Mouse (Mus musculus) hindbrain, postnatal 0 days (tissue): Measurements from ENCODE around the gene Phf12. TPM values are rescaled to one million over a fixed set of nuclear protein-coding genes. Genes with fewer than 3 reads are reported as not detected.

Source experiments
- ATAC-seq: fragments of 200-750 bp; cut with Nextera tagmentation; 2 replicates; pipeline ENCODE4 v1.8.0; 2017; ENCODE audit warnings: mild to moderate bottlenecking, moderate TSS enrichment, moderate library complexity
- DNase-seq: peaks from one replicate; pipeline ENCODE4 v3.0.0-alpha.2; 2015; ENCODE audit warnings: low spot score
- H3K27ac ChIP-seq: fragments of 300-500 bp; sonication (generic); 2 replicates; pipeline ENCODE4 v1.5.1; 2014; ENCODE audit warnings: mild to moderate bottlenecking
- H3K27me3 ChIP-seq: fragments of 300-500 bp; sonication (generic); 2 replicates; pipeline ENCODE4 v1.6.1; 2014; ENCODE audit warnings: low read length, mixed read lengths; ENCODE audit not compliant: insufficient read depth
- H3K36me3 ChIP-seq: fragments of 300-500 bp; sonication (generic); 2 replicates; pipeline ENCODE4 v1.6.1; 2014; ENCODE audit warnings: low read length, mixed read lengths; ENCODE audit not compliant: insufficient read depth
- H3K4me1 ChIP-seq: fragments of 300-500 bp; sonication (generic); 2 replicates; pipeline ENCODE4 v1.6.1; 2014; ENCODE audit warnings: antibody characterized with exemption, low read length, mixed read lengths; ENCODE audit not compliant: insufficient read depth
- H3K4me2 ChIP-seq: fragments of 300-500 bp; sonication (generic); 2 replicates; pipeline ENCODE4 v1.6.1; 2014; ENCODE audit warnings: low read depth, mild to moderate bottlenecking, low read length, moderate library complexity, mixed read lengths
- H3K4me3 ChIP-seq: fragments of 300-500 bp; sonication (generic); 2 replicates; pipeline ENCODE4 v1.5.1; 2014; ENCODE audit warnings: low read length
- H3K9ac ChIP-seq: fragments of 300-500 bp; sonication (generic); replicated peaks from 2 replicates; pipeline ENCODE4 v1.6.1; 2014; ENCODE audit warnings: mild to moderate bottlenecking, low read length, moderate library complexity, mixed read lengths
- H3K9me3 ChIP-seq: fragments of 300-500 bp; sonication (generic); 2 replicates; pipeline ENCODE4 v1.6.1; 2016; ENCODE audit warnings: low read length, mixed read lengths
- CTCF ChIP-seq: IDR thresholded peaks from 2 replicates; pipeline ENCODE4 v1.5.1; 2016; ENCODE audit warnings: antibody characterized with exemption, control low read depth, low read depth
- WGBS: fragments of 180-500 bp; shearing (Covaris S2); extraction: QIAGEN DNeasy Blood & Tissue Kit; methylation state at CpG from one replicate; pipeline ENCODE4 v1.1.7; 2014; 5-methylcytosine and 5-hydroxymethylcytosine counted together
- polyA plus RNA-seq: library from polyadenylated mRNA; unstranded; fragments of >200 nt; fragmentation: Nextera tagmentation; extraction: Ambion mirVana; gene quantifications from 2 replicates; pipeline ENCODE4 v1.2.1, GENCODE M21; 2015
- total RNA-seq: library from RNA; depleted of rRNA; stranded (reverse); fragments of >200 nt; gene quantifications from 2 replicates; pipeline ENCODE4 v1.2.3, GENCODE M21; 2014

The Phf12 gene
- total and polyA plus RNA-seq, 2 experiments from 2014 or later, result 8.3 to 31.9 TPM

DNA sequence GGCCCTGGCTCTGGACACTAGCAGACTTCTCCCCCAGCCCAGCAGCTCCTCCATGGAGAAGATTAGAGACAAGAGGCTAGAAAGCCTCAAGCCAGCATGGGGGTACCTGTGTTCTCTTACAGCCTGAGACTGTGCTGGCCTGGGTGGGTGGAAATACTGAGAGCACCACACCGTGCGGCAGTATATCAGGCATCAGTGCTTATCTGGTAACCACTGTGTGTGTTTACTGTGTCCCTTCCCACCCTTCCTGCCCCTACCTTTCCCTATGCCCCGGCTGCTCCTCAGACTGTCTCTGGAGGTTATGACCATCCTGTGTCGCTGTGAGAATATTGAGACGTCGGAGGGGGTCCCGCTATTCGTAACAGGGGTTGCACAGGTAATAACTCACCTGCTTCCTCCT lies 70.5 kb downstream of the Phf12 start:
- no peak for TF ChIP-seq CTCF
- ATAC-seq (no peak), DNase-seq (no peak)
- H3K4me3 ChIP-seq, result no peak overlapping the region
- H3K4me2 ChIP-seq, result no peak overlapping the region
- H3K27ac ChIP-seq, result no peak overlapping the region
- 92% methylated on average over 8 of the region's 8 CpGs for WGBS
- H3K9ac ChIP-seq, result no peak overlapping the region
- H3K36me3 ChIP-seq, result peaks cover 49% of the 10 kb centered on the region
- no peaks in the 10 kb centered on the region for H3K9me3 ChIP-seq
- H3K27me3 ChIP-seq, result no peaks in the 10 kb centered on the region
- H3K4me1 ChIP-seq, result no peaks in the 10 kb centered on the region

GRCm38 (mm10) chr11:78056946-78057345 lies 74.4 kb downstream of the Phf12 start:
- H3K9ac ChIP-seq, result no peak overlapping the region

DNA sequence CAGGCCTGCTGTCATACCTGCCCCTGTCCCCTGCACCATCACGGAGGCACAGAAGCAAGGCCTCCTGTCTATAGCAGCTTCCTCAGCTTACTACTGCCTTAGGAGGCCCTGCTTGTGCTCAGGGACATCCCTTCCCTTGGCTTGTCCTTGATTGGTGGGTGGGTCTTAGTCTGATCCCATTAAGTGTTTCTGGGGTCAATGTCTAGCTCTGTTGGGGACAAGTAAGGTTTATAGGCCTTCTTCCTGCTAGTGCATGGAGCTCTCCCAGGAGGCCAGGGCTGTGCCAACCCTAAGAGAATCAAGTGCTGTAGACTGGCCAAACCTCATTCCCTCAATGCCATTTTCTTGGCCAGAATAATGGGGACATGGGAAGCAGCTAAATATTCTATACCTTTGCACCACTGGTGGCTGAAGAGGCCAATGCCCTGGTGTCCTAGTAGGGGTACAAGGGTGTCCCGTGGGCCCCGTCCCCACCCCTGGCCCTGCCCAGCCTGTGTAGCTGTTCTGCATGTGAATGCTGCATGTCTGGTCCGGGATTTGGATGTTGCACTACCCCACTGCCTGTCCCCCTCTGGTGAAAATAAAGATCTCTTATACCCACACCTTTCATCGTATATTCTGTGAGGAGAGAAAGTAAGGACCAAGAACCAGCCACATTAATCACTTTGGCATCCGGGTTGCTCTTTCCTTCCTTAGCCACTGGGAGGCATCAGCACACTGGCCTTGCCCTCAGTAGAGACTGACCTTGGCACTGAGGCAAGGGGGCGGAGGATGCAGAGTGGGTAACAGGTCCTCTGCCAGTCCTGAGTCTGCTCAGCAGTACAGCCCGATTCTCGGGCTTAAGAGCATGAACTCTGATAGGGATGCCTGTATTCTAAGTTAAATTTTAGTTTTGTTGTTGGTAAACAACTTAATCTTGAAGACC lies 77.5 kb downstream of the Phf12 start:
- no peak overlapping the region for H3K9ac ChIP-seq
- H3K27ac ChIP-seq, result no peak overlapping the region
- H3K9me3 ChIP-seq, result no peaks in the 10 kb centered on the region
- H3K27me3 ChIP-seq, result no peaks in the 10 kb centered on the region
- DNase-seq (peak; percentile 89), ATAC-seq (peak; percentile 90)
- peaks cover 36% of the 10 kb centered on the region; the same call in 1 of the 2 replicates for H3K36me3 ChIP-seq
- 48% methylated on average over 9 of the region's 9 CpGs for WGBS
- H3K4me2 ChIP-seq, result no peak overlapping the region
- TF ChIP-seq CTCF, result peak; percentile 92
- no peaks in the 10 kb centered on the region for H3K4me1 ChIP-seq
- H3K4me3 ChIP-seq, result no peak overlapping the region

More at GRCm38 (mm10) chr11:78056946-78057345, 74.4 kb downstream of the Phf12 start:
- no peak for TF ChIP-seq CTCF
- WGBS, result 65% methylated on average over 8 of the region's 8 CpGs
- Histone ChIP-seq H3K4me3 (no peak overlapping the region), H3K4me1 (no peaks in the 10 kb centered on the region), H3K4me2 (no peak overlapping the region), H3K9me3 (no peaks in the 10 kb centered on the region), H3K27me3 (no peaks in the 10 kb centered on the region), H3K36me3 (peaks cover 54% of the 10 kb centered on the region), H3K27ac (no peak overlapping the region)
- ATAC-seq (no peak), DNase-seq (no peak)

DNA sequence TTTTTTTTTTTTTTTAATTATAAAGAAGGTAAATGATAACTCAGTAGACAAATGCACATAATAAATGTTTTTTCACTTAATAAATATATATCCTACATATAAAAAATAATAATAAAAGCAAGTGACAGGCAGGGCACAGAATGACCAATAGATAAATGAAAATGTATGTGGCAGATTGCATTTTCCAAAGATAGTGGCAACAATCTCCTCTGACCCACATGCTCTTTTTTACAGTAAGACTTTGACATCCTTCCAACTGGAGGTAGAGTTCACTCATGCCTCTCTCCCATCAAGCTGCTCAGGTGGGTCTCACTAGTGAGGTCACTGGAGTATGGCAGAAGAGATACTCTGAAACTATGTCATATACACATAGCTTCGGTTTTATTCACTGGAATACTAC lies 80.0 kb downstream of the Phf12 start:
- no peaks in the 10 kb centered on the region for H3K27me3 ChIP-seq
- WGBS, result 91% methylated on average over 1 of the region's 1 CpGs
- DNase-seq (no peak), ATAC-seq (no peak)
- no peaks in the 10 kb centered on the region for H3K9me3 ChIP-seq
- peaks cover 23% of the 10 kb centered on the region; the same call in 1 of the 2 replicates for H3K36me3 ChIP-seq
- H3K27ac ChIP-seq, result no peak overlapping the region
- no peaks in the 10 kb centered on the region for H3K4me1 ChIP-seq
- no peak for TF ChIP-seq CTCF
- no peak overlapping the region for H3K9ac ChIP-seq
- no peak overlapping the region for H3K4me3 ChIP-seq
- H3K4me2 ChIP-seq, result no peak overlapping the region

DNA sequence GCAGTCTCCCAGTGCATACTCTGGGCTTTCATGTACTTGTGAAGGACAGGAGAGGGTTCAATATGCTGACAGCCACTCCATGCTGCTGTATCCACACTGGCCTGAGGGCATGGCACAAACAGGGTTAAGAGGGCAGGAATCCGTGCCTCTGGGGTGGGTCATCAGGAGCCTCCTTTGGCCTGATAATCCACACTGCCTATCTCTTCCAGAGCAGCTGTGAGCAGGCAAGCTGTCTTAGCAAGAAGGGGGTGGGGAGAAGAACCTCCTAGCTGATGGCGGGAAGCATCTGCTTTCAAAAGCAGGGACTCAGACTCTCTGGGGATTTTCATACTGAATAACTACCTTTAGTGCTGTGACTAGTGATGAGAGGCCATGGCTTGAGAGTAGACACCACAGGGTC lies 83.4 kb downstream of the Phf12 start:
- WGBS, result 51% methylated on average over 2 of the region's 2 CpGs
- no peak for TF ChIP-seq CTCF
- no peaks in the 10 kb centered on the region for H3K9me3 ChIP-seq

DNA sequence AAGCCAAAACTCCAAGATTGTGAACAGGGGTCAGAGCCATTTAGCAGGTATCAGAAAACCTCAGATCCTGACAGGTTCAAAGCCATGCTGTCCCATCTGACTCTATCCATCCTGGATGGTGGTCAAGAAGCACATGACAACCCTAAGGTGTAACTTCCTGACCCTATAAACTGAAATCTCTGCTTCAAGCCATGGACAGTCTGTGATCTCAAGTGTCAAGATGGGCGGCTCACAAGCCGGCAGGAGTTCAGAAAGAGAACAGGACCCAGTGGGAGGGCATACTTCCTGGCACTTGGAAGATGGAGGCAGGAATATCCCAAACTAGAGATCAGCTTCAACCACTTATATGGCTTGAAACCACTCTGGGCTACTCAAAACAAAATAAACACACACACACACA lies 84.1 kb downstream of the Phf12 start:
- WGBS, result 49% methylated on average over 2 of the region's 2 CpGs
- Histone ChIP-seq H3K9ac (no peak overlapping the region), H3K4me3 (no peak overlapping the region), H3K27me3 (no peaks in the 10 kb centered on the region), H3K4me2 (no peak overlapping the region), H3K4me1 (no peaks in the 10 kb centered on the region), H3K27ac (no peak overlapping the region), H3K36me3 (no peaks in the 10 kb centered on the region), H3K9me3 (no peaks in the 10 kb centered on the region)
- TF ChIP-seq CTCF, result no peak
- DNase-seq (no peak), ATAC-seq (no peak)

More for the DNA sequence above, 83.4 kb downstream of the Phf12 start:
- Histone ChIP-seq H3K9ac (no peak overlapping the region), H3K36me3 (no peaks in the 10 kb centered on the region), H3K27ac (no peak overlapping the region), H3K4me1 (no peaks in the 10 kb centered on the region), H3K27me3 (no peaks in the 10 kb centered on the region), H3K4me3 (no peak overlapping the region), H3K4me2 (no peak overlapping the region)
- DNase-seq, result no peak
- no peak for ATAC-seq

DNA sequence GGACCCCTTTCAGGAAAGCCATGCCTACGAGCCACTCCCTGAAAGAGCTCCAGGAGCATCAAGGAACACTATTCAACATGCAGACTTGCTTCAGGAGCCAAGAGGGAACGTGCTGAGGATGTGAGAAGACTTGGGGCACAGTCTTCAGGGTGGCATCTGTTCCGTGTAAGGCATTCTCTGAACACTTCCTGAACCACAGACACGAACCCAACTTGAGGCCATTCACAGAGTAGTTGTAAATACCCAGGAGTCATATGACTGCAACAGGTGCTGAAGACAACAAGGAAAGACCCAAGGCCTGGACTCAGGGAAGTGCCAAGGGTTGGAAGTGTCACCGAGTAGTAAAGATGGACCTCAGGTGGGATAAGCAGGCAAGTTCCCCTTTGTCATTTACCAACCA lies 85.0 kb downstream of the Phf12 start:
- WGBS, result 78% methylated on average over 5 of the region's 5 CpGs
- no peaks in the 10 kb centered on the region for H3K27me3 ChIP-seq
- no peaks in the 10 kb centered on the region for H3K9me3 ChIP-seq
- H3K27ac ChIP-seq, result no peak overlapping the region
- H3K4me2 ChIP-seq, result no peak overlapping the region
- DNase-seq, result no peak
- no peak for ATAC-seq
- H3K4me3 ChIP-seq, result no peak overlapping the region
- TF ChIP-seq CTCF, result no peak
- H3K9ac ChIP-seq, result no peak overlapping the region
- no peaks in the 10 kb centered on the region for H3K4me1 ChIP-seq
- H3K36me3 ChIP-seq, result no peaks in the 10 kb centered on the region
